Mouse (Mus musculus): ENCODE measurements around the gene Cdkal1.

Cdkal1 gene

GRCm38 (mm10) chr13:29264015-29264711, 591.3 kb downstream of the Cdkal1 start:
- Histone ChIP-seq H3K4me3 (replicated peaks; ENCODE audit: low read length) (no peak overlapping the region), H3K4me1 (replicated peaks; ENCODE audit: low read depth, low read length) (no peaks in the 10 kb centered on the region), H3K9me3 (ENCODE audit: low read length) (peaks cover 20% of the 10 kb centered on the region), H3K36me3 (ENCODE audit: insufficient read depth, low read length) (no peaks in the 10 kb centered on the region), H3K27me3 (ENCODE audit: insufficient read depth, low read length) (no peaks in the 10 kb centered on the region)
- TF ChIP-seq POU5F1 (IDR thresholded peaks at IDR 0.05; ENCODE audit: borderline replicate concordance, low read length) (no peak), CTCF (conservative IDR thresholded peaks at IDR 0.05; ENCODE audit: low read length) (no peak), NANOG (IDR thresholded peaks at IDR 0.05; ENCODE audit: borderline replicate concordance, low read length) (no peak)

GRCm38 (mm10) chr13:29262164-29262563, 593.3 kb downstream of the Cdkal1 start:
- TF ChIP-seq POU5F1 (IDR thresholded peaks at IDR 0.05; ENCODE audit: borderline replicate concordance, low read length) (no peak), NANOG (IDR thresholded peaks at IDR 0.05; ENCODE audit: borderline replicate concordance, low read length) (no peak), CTCF (conservative IDR thresholded peaks at IDR 0.05; ENCODE audit: low read length) (no peak)
- H3K36me3 ChIP-seq (ENCODE audit: insufficient read depth, low read length): no peaks in the 10 kb centered on the region

GRCm38 (mm10) chr13:29248535-29248934, 606.9 kb downstream of the Cdkal1 start:
- no peak overlapping the region for H3K4me3 ChIP-seq (replicated peaks; ENCODE audit: low read length)
- H3K9me3 ChIP-seq (ENCODE audit: low read length): no peaks in the 10 kb centered on the region
- no peaks in the 10 kb centered on the region for H3K4me1 ChIP-seq (replicated peaks; ENCODE audit: low read depth, low read length)
- TF ChIP-seq POU5F1 (IDR thresholded peaks at IDR 0.05; ENCODE audit: borderline replicate concordance, low read length) (no peak), NANOG (IDR thresholded peaks at IDR 0.05; ENCODE audit: borderline replicate concordance, low read length) (no peak), CTCF (conservative IDR thresholded peaks at IDR 0.05; ENCODE audit: low read length) (no peak)
- H3K36me3 ChIP-seq (ENCODE audit: insufficient read depth, low read length): no peaks in the 10 kb centered on the region
- H3K27me3 ChIP-seq (ENCODE audit: insufficient read depth, low read length): no peaks in the 10 kb centered on the region

More at GRCm38 (mm10) chr13:29262164-29262563, 593.3 kb downstream of the Cdkal1 start:
- no peaks in the 10 kb centered on the region for H3K27me3 ChIP-seq (ENCODE audit: insufficient read depth, low read length)
- peaks cover 20% of the 10 kb centered on the region for H3K9me3 ChIP-seq (ENCODE audit: low read length)
- H3K4me3 ChIP-seq (replicated peaks; ENCODE audit: low read length): no peak overlapping the region
- H3K4me1 ChIP-seq (replicated peaks; ENCODE audit: low read depth, low read length): no peaks in the 10 kb centered on the region

GRCm38 (mm10) chr13:29247800-29248199, 607.7 kb downstream of the Cdkal1 start:
- Histone ChIP-seq H3K4me3 (replicated peaks; ENCODE audit: low read length) (no peak overlapping the region), H3K4me1 (replicated peaks; ENCODE audit: low read depth, low read length) (no peaks in the 10 kb centered on the region), H3K9me3 (ENCODE audit: low read length) (no peaks in the 10 kb centered on the region), H3K27me3 (ENCODE audit: insufficient read depth, low read length) (no peaks in the 10 kb centered on the region), H3K36me3 (ENCODE audit: insufficient read depth, low read length) (no peaks in the 10 kb centered on the region)
- TF ChIP-seq POU5F1 (IDR thresholded peaks at IDR 0.05; ENCODE audit: borderline replicate concordance, low read length) (no peak), CTCF (conservative IDR thresholded peaks at IDR 0.05; ENCODE audit: low read length) (no peak), NANOG (IDR thresholded peaks at IDR 0.05; ENCODE audit: borderline replicate concordance, low read length) (no peak)

- TF ChIP-seq CTCF (conservative IDR thresholded peaks at IDR 0.05; ENCODE audit: low read length) (no peak), POU5F1 (IDR thresholded peaks at IDR 0.05; ENCODE audit: borderline replicate concordance, low read length) (no peak), NANOG (IDR thresholded peaks at IDR 0.05; ENCODE audit: borderline replicate concordance, low read length) (no peak)
- H3K4me3 ChIP-seq (replicated peaks; ENCODE audit: low read length): no peak overlapping the region
- no peaks in the 10 kb centered on the region for H3K36me3 ChIP-seq (ENCODE audit: insufficient read depth, low read length)
Measured at GRCm38 (mm10) chr13:29235065-29235464, 620.4 kb downstream of the Cdkal1 start.

GRCm38 (mm10) chr13:29234442-29234841, 621.0 kb downstream of the Cdkal1 start:
- no peaks in the 10 kb centered on the region for H3K27me3 ChIP-seq (ENCODE audit: insufficient read depth, low read length)
- H3K9me3 ChIP-seq (ENCODE audit: low read length): peaks cover 32% of the 10 kb centered on the region
- H3K4me3 ChIP-seq (replicated peaks; ENCODE audit: low read length): no peak overlapping the region
- H3K36me3 ChIP-seq (ENCODE audit: insufficient read depth, low read length): no peaks in the 10 kb centered on the region
- H3K4me1 ChIP-seq (replicated peaks; ENCODE audit: low read depth, low read length): no peaks in the 10 kb centered on the region
- TF ChIP-seq POU5F1 (IDR thresholded peaks at IDR 0.05; ENCODE audit: borderline replicate concordance, low read length) (no peak), NANOG (IDR thresholded peaks at IDR 0.05; ENCODE audit: borderline replicate concordance, low read length) (no peak), CTCF (conservative IDR thresholded peaks at IDR 0.05; ENCODE audit: low read length) (no peak)

More at GRCm38 (mm10) chr13:29235065-29235464, 620.4 kb downstream of the Cdkal1 start:
- peaks cover 32% of the 10 kb centered on the region for H3K9me3 ChIP-seq (ENCODE audit: low read length)
- H3K27me3 ChIP-seq (ENCODE audit: insufficient read depth, low read length): no peaks in the 10 kb centered on the region
- H3K4me1 ChIP-seq (replicated peaks; ENCODE audit: low read depth, low read length): no peaks in the 10 kb centered on the region

- TF ChIP-seq POU5F1 (IDR thresholded peaks at IDR 0.05; ENCODE audit: borderline replicate concordance, low read length) (no peak), CTCF (conservative IDR thresholded peaks at IDR 0.05; ENCODE audit: low read length) (no peak), NANOG (IDR thresholded peaks at IDR 0.05; ENCODE audit: borderline replicate concordance, low read length) (no peak)
- Histone ChIP-seq H3K4me1 (replicated peaks; ENCODE audit: low read depth, low read length) (no peaks in the 10 kb centered on the region), H3K9me3 (ENCODE audit: low read length) (peaks cover 32% of the 10 kb centered on the region), H3K4me3 (replicated peaks; ENCODE audit: low read length) (no peak overlapping the region), H3K27me3 (ENCODE audit: insufficient read depth, low read length) (no peaks in the 10 kb centered on the region), H3K36me3 (ENCODE audit: insufficient read depth, low read length) (no peaks in the 10 kb centered on the region)
Measured at GRCm38 (mm10) chr13:29233970-29234369, 621.5 kb downstream of the Cdkal1 start.

- peaks cover 32% of the 10 kb centered on the region for H3K9me3 ChIP-seq (ENCODE audit: low read length)
- H3K4me3 ChIP-seq (replicated peaks; ENCODE audit: low read length): no peak overlapping the region
- H3K4me1 ChIP-seq (replicated peaks; ENCODE audit: low read depth, low read length): no peaks in the 10 kb centered on the region
- TF ChIP-seq CTCF (conservative IDR thresholded peaks at IDR 0.05; ENCODE audit: low read length) (no peak), POU5F1 (IDR thresholded peaks at IDR 0.05; ENCODE audit: borderline replicate concordance, low read length) (no peak), NANOG (IDR thresholded peaks at IDR 0.05; ENCODE audit: borderline replicate concordance, low read length) (no peak)
- no peaks in the 10 kb centered on the region for H3K36me3 ChIP-seq (ENCODE audit: insufficient read depth, low read length)
- H3K27me3 ChIP-seq (ENCODE audit: insufficient read depth, low read length): no peaks in the 10 kb centered on the region
Measured at GRCm38 (mm10) chr13:29232681-29233080, 622.8 kb downstream of the Cdkal1 start.

Data from E14TG2a.4 (cell line).